Mouse (Mus musculus) heart, adult 2 months (tissue): Measurements from ENCODE around the gene Has1. TPM values are rescaled to one million over a fixed set of nuclear protein-coding genes. Genes with fewer than 3 reads are reported as not detected.

ENCODE experiments used
- DNase-seq, 2 experiments: peaks; one replicate each; pipeline ENCODE4 v3.0.0; 2021
- H3K27ac ChIP-seq: fragments of 200-600 bp; 2 replicates; pipeline ENCODE4 v1.8.1; 2022
- H3K27me3 ChIP-seq: fragments of 200-500 bp; 2 replicates; pipeline ENCODE4 v1.6.1; 2012; ENCODE audit warnings: mild to moderate bottlenecking, low read length, inconsistent platforms, mixed read lengths; ENCODE audit not compliant: control insufficient read depth, insufficient read depth
- H3K36me3 ChIP-seq: fragments of 200-500 bp; 2 replicates; pipeline ENCODE4 v1.6.1; 2012; ENCODE audit warnings: low read length, inconsistent platforms; ENCODE audit not compliant: control insufficient read depth, insufficient read depth
- H3K4me1 ChIP-seq: fragments of 200-500 bp; 2 replicates; pipeline ENCODE4 v1.6.1; 2011; ENCODE audit warnings: low read length; ENCODE audit not compliant: control insufficient read depth, insufficient read depth
- H3K4me3 ChIP-seq: fragments of 200-600 bp; 2 replicates; pipeline ENCODE4 v1.8.1; 2022
- H3K79me2 ChIP-seq: fragments of 200-500 bp; replicated peaks from 2 replicates; pipeline ENCODE4 v1.6.1; 2012; ENCODE audit warnings: mild to moderate bottlenecking, inconsistent platforms, low read length, moderate library complexity, mixed read lengths; ENCODE audit not compliant: control insufficient read depth, insufficient read depth
- H3K9ac ChIP-seq: fragments of 200-500 bp; 2 replicates; pipeline ENCODE4 v1.6.1; 2012; ENCODE audit warnings: low read depth, mild to moderate bottlenecking, control low read depth, inconsistent platforms, low read length, mixed read lengths
- CTCF ChIP-seq: fragments of 200-600 bp; IDR thresholded peaks from 2 replicates; pipeline ENCODE4 v1.8.1; 2022; ENCODE audit warnings: antibody characterized with exemption, mild to moderate bottlenecking, moderate library complexity
- EP300 ChIP-seq: fragments of 200-500 bp; IDR thresholded peaks from 2 replicates; pipeline ENCODE4 v1.6.1; 2011; ENCODE audit warnings: low read depth, low read length, control low read depth; ENCODE audit not compliant: insufficient read depth
- POLR2A ChIP-seq: fragments of 200-500 bp; IDR thresholded peaks from 2 replicates; pipeline ENCODE4 v1.6.1; 2011; ENCODE audit warnings: mild to moderate bottlenecking, low read depth, low read length, control low read depth; ENCODE audit not compliant: insufficient read depth
- WGBS: fragments of 180-500 bp; shearing (Covaris S2); methylation state at CpG from one replicate; pipeline ENCODE4 v1.1.7; 2018; 5-methylcytosine and 5-hydroxymethylcytosine counted together
- intact Hi-C: fragments of 180-260 bp; cut with DNase I; formaldehyde crosslinking; loops from one replicate; pipeline ENCODE4 v1.15.1; 2025
- polyA plus RNA-seq: library from polyadenylated mRNA; depleted of rRNA; stranded (reverse); fragments of >200 nt; gene quantifications from 2 replicates; pipeline ENCODE4 v1.2.3, GENCODE M21; 2012
- total RNA-seq, 2 experiments: library from RNA; stranded (reverse); gene quantifications; 2 replicates each; pipeline ENCODE4 v1.2.3; 2021

Has1 gene
- total and polyA plus RNA-seq, 3 experiments: 0.18 to 0.80 (median 0.25) TPM

- under 1% methylated on average over 43 of the region's 43 CpGs for WGBS
- intact Hi-C loops: loop anchor here (1.0 to 5.0 kb wide), 4 partner anchors 9 to 216 kb away; no protein-coding TSS in a partner anchor
These were observed 16.9 kb downstream of the Has1 start for GRCm38 (mm10) chr17:17837919-17838701.

GRCm38 (mm10) chr17:17837426-17837825 lies 17.6 kb downstream of the Has1 start:
- no peaks in the 10 kb centered on the region for H3K27me3 ChIP-seq
- peak overlapping the region; percentile 30 for H3K9ac ChIP-seq
- intact Hi-C loops: loop anchor here (1.0 to 5.0 kb wide), 3 partner anchors 8 to 215 kb away; no protein-coding TSS in a partner anchor
- no peaks in the 10 kb centered on the region; the same call in 1 of the 2 replicates for H3K4me1 ChIP-seq
- peak overlapping the region; percentile 90 for H3K27ac ChIP-seq
- DNase-seq: no peak
- peak overlapping the region; percentile 52 for H3K4me3 ChIP-seq
- no peaks in the 10 kb centered on the region for H3K79me2 ChIP-seq
- 8% methylated on average over 13 of the region's 13 CpGs for WGBS
- no peaks in the 10 kb centered on the region; the same call in 1 of the 2 replicates for H3K36me3 ChIP-seq
- TF ChIP-seq POLR2A (no peak), EP300 (no peak), CTCF (no peak)

More at GRCm38 (mm10) chr17:17837919-17838701, 16.9 kb downstream of the Has1 start:
- DNase-seq: peak; percentile 96 to 99
- peak overlapping the region; percentile 90 for H3K27ac ChIP-seq
- no peaks in the 10 kb centered on the region; the same call in 1 of the 2 replicates for H3K36me3 ChIP-seq
- no peaks in the 10 kb centered on the region; the same call in 1 of the 2 replicates for H3K4me1 ChIP-seq
- no peaks in the 10 kb centered on the region for H3K79me2 ChIP-seq
- H3K4me3 ChIP-seq: peak overlapping the region; percentile 52
- H3K27me3 ChIP-seq: no peaks in the 10 kb centered on the region
- TF ChIP-seq POLR2A (peak; percentile 85), EP300 (peak; percentile 95; the same call in 1 of the 2 replicates), CTCF (peak; percentile 93)
- peak overlapping the region; percentile 64 for H3K9ac ChIP-seq

- no peak for TF ChIP-seq CTCF
- TF ChIP-seq POLR2A: no peak
- no peak for TF ChIP-seq EP300
- Histone ChIP-seq H3K79me2 (no peaks in the 10 kb centered on the region), H3K4me1 (no peaks in the 10 kb centered on the region; the same call in 1 of the 2 replicates), H3K27ac (no peak overlapping the region), H3K9ac (no peak overlapping the region), H3K4me3 (no peak overlapping the region), H3K36me3 (peaks cover 4% of the 10 kb centered on the region; the same call in 1 of the 2 replicates), H3K27me3 (no peaks in the 10 kb centered on the region)
- WGBS: 70% methylated on average over 5 of the region's 5 CpGs
- intact Hi-C loops: loop anchor here (5.0 kb wide), 2 partner anchors 69 to 214 kb away; no protein-coding TSS in a partner anchor
- no peak for DNase-seq
These were observed 18.9 kb downstream of the Has1 start for GRCm38 (mm10) chr17:17836101-17836500.

- intact Hi-C loops: loop anchor here (5.0 kb wide), 3 partner anchors 68 to 458 kb away; no protein-coding TSS in a partner anchor
- WGBS: 11% methylated on average over 1 of the region's 1 CpGs
- Histone ChIP-seq H3K4me1 (no peaks in the 10 kb centered on the region; the same call in 1 of the 2 replicates), H3K79me2 (no peaks in the 10 kb centered on the region), H3K4me3 (no peak overlapping the region), H3K36me3 (peaks cover 6% of the 10 kb centered on the region; the same call in 1 of the 2 replicates), H3K27ac (no peak overlapping the region), H3K9ac (no peak overlapping the region), H3K27me3 (no peaks in the 10 kb centered on the region)
- no peak for DNase-seq
- TF ChIP-seq POLR2A (no peak), EP300 (no peak), CTCF (no peak)
These were observed 20.1 kb downstream of the Has1 start for GRCm38 (mm10) chr17:17834896-17835295.

GRCm38 (mm10) chr17:17830731-17831130 lies 24.3 kb downstream of the Has1 start:
- TF ChIP-seq CTCF: no peak
- TF ChIP-seq EP300: no peak
- no peak for TF ChIP-seq POLR2A
- 68% methylated on average over 7 of the region's 7 CpGs for WGBS
- Histone ChIP-seq H3K27ac (no peak overlapping the region; the same call in 1 of the 2 replicates), H3K9ac (no peak overlapping the region), H3K4me1 (no peaks in the 10 kb centered on the region), H3K4me3 (no peak overlapping the region), H3K27me3 (no peaks in the 10 kb centered on the region), H3K79me2 (no peaks in the 10 kb centered on the region), H3K36me3 (peaks cover 6% of the 10 kb centered on the region; the same call in 1 of the 2 replicates)
- intact Hi-C loops: loop anchor here (5.0 kb wide), 1 partner anchor 453 kb away; no protein-coding TSS in a partner anchor
- no peak for DNase-seq
